Mouse (Mus musculus) midbrain, embryonic 14.5 days (tissue): ENCODE data around the gene Ppp1r15a. TPM values are rescaled to one million over a fixed set of nuclear protein-coding genes. Genes with fewer than 3 reads are reported as not detected.

ENCODE experiments used
- ATAC-seq: fragments of 200-750 bp; cut with Nextera tagmentation; 2 replicates; pipeline ENCODE4 v1.8.0; 2017; ENCODE audit warnings: moderate number of reproducible peaks, moderate library complexity; ENCODE audit not compliant: low FRiP score, low TSS enrichment
- DNase-seq: peaks from one replicate; pipeline ENCODE4 v3.0.0-alpha.2; 2015
- H3K27ac ChIP-seq: fragments of 300-500 bp; sonication (generic); replicated peaks from 2 replicates; pipeline ENCODE4 v1.5.1; 2014; ENCODE audit warnings: mild to moderate bottlenecking, low read depth, low read length, moderate library complexity
- H3K27me3 ChIP-seq: fragments of 300-500 bp; sonication (generic); 2 replicates; pipeline ENCODE4 v1.6.1; 2014; ENCODE audit warnings: low read length, control low read depth, mixed read lengths; ENCODE audit not compliant: control insufficient read depth, insufficient read depth
- H3K36me3 ChIP-seq: fragments of 300-500 bp; sonication (generic); 2 replicates; pipeline ENCODE4 v1.6.1; 2014; ENCODE audit warnings: low read length, control low read depth; ENCODE audit not compliant: control insufficient read depth, insufficient read depth
- H3K4me1 ChIP-seq: fragments of 300-500 bp; sonication (generic); 2 replicates; pipeline ENCODE4 v1.6.1; 2014; ENCODE audit warnings: mild to moderate bottlenecking, antibody characterized with exemption, low read length, control low read depth; ENCODE audit not compliant: control insufficient read depth, insufficient read depth
- H3K4me2 ChIP-seq: fragments of 300-500 bp; sonication (generic); 2 replicates; pipeline ENCODE4 v1.6.1; 2014; ENCODE audit warnings: mild to moderate bottlenecking, low read length, moderate library complexity
- H3K4me3 ChIP-seq: fragments of 300-500 bp; sonication (generic); replicated peaks from 2 replicates; pipeline ENCODE4 v1.5.1; 2014; ENCODE audit warnings: low read depth, low read length
- H3K9ac ChIP-seq: fragments of 300-500 bp; sonication (generic); replicated peaks from 2 replicates; pipeline ENCODE4 v1.6.1; 2014; ENCODE audit warnings: mild to moderate bottlenecking, low read length, moderate library complexity
- H3K9me3 ChIP-seq: fragments of 300-500 bp; sonication (generic); 2 replicates; pipeline ENCODE4 v1.6.1; 2016; ENCODE audit warnings: low read length, control low read depth, mixed read lengths; ENCODE audit not compliant: control insufficient read depth
- WGBS: fragments of 180-500 bp; shearing (Covaris S2); extraction: QIAGEN DNeasy Blood & Tissue Kit; methylation state at CpG from one replicate; pipeline ENCODE4 v1.1.7; 2014; 5-methylcytosine and 5-hydroxymethylcytosine counted together
- polyA plus RNA-seq: library from polyadenylated mRNA; unstranded; fragments of >200 nt; fragmentation: Nextera tagmentation; extraction: Ambion mirVana; gene quantifications from 2 replicates; pipeline ENCODE4 v1.2.1, GENCODE M21; 2014

Ppp1r15a gene
- polyA plus RNA-seq, 1 experiment from 2014 or later, result 10.2 TPM

GRCm38 (mm10) chr7:45554744-45555143 lies 28.7 kb upstream of the Ppp1r15a start, which contains the start of gene Hsd17b14:
TSS of gene Hsd17b14 (plus strand) at chr7:45554893.
- Histone ChIP-seq H3K4me2 (no peak within 1 kb of the TSS), H3K9me3 (no peaks in the 10 kb centered on the region), H3K27me3 (no peaks in the 10 kb centered on the region), H3K4me3 (no peak within 1 kb of the TSS), H3K27ac (no peak within 1 kb of the TSS), H3K36me3 (no peaks in the 10 kb centered on the region), H3K4me1 (no peaks in the 10 kb centered on the region), H3K9ac (no peak within 1 kb of the TSS)
- ATAC-seq, result no peak
- DNase-seq, result no peak
- 37% methylated on average over 8 of the region's 8 CpGs for WGBS

- no peaks in the 10 kb centered on the region for H3K4me1 ChIP-seq
- no peaks in the 10 kb centered on the region for H3K36me3 ChIP-seq
- H3K4me2 ChIP-seq, result no peak overlapping the region
- 93% methylated on average over 2 of the region's 2 CpGs for WGBS
- no peak overlapping the region for H3K4me3 ChIP-seq
- H3K9me3 ChIP-seq, result no peaks in the 10 kb centered on the region
- no peak for DNase-seq
- no peak for ATAC-seq
- no peak overlapping the region for H3K9ac ChIP-seq
- H3K27me3 ChIP-seq, result no peaks in the 10 kb centered on the region
- no peak overlapping the region for H3K27ac ChIP-seq
Measured at GRCm38 (mm10) chr7:45553990-45554389, 27.9 kb upstream of the Ppp1r15a start.

- Histone ChIP-seq H3K4me3 (no peak overlapping the region), H3K36me3 (no peaks in the 10 kb centered on the region), H3K9me3 (no peaks in the 10 kb centered on the region), H3K9ac (no peak overlapping the region), H3K4me1 (no peaks in the 10 kb centered on the region), H3K27ac (no peak overlapping the region), H3K27me3 (no peaks in the 10 kb centered on the region), H3K4me2 (no peak overlapping the region)
- DNase-seq, result no peak
- 75% methylated on average over 8 of the region's 8 CpGs for WGBS
- ATAC-seq, result no peak
Measured at GRCm38 (mm10) chr7:45553519-45553918, 27.5 kb upstream of the Ppp1r15a start.

- ATAC-seq, result no peak
- DNase-seq, result no peak
- WGBS, result 83% methylated on average over 8 of the region's 8 CpGs
- H3K9ac ChIP-seq, result no peak overlapping the region
- no peak overlapping the region for H3K4me2 ChIP-seq
- no peaks in the 10 kb centered on the region for H3K27me3 ChIP-seq
- no peaks in the 10 kb centered on the region for H3K9me3 ChIP-seq
- H3K4me3 ChIP-seq, result no peak overlapping the region
- no peak overlapping the region for H3K27ac ChIP-seq
- no peaks in the 10 kb centered on the region for H3K36me3 ChIP-seq
- no peaks in the 10 kb centered on the region for H3K4me1 ChIP-seq
Measured at GRCm38 (mm10) chr7:45551512-45551883, 25.4 kb upstream of the Ppp1r15a start.

- Histone ChIP-seq H3K4me2 (no peak overlapping the region), H3K27ac (no peak overlapping the region), H3K9me3 (no peaks in the 10 kb centered on the region), H3K4me3 (no peak overlapping the region), H3K36me3 (no peaks in the 10 kb centered on the region), H3K27me3 (no peaks in the 10 kb centered on the region), H3K4me1 (no peaks in the 10 kb centered on the region), H3K9ac (no peak overlapping the region)
- DNase-seq (no peak), ATAC-seq (no peak)
- WGBS, result 78% methylated on average over 11 of the region's 11 CpGs
Measured at GRCm38 (mm10) chr7:45550821-45551511, 24.9 kb upstream of the Ppp1r15a start.

- no peak for DNase-seq
- Histone ChIP-seq H3K4me2 (no peak overlapping the region), H3K9me3 (no peaks in the 10 kb centered on the region), H3K4me3 (no peak overlapping the region), H3K27ac (no peak overlapping the region), H3K4me1 (no peaks in the 10 kb centered on the region), H3K36me3 (no peaks in the 10 kb centered on the region), H3K9ac (no peak overlapping the region), H3K27me3 (no peaks in the 10 kb centered on the region)
- ATAC-seq, result no peak
- 88% methylated on average over 16 of the region's 16 CpGs for WGBS
Measured at GRCm38 (mm10) chr7:45549641-45550436, 23.8 kb upstream of the Ppp1r15a start.

GRCm38 (mm10) chr7:45544525-45544924 lies 18.5 kb upstream of the Ppp1r15a start:
- WGBS, result 88% methylated on average over 1 of the region's 1 CpGs
- ATAC-seq, result no peak
- no peaks in the 10 kb centered on the region for H3K36me3 ChIP-seq
- H3K9me3 ChIP-seq, result no peaks in the 10 kb centered on the region
- no peak overlapping the region for H3K9ac ChIP-seq
- no peaks in the 10 kb centered on the region for H3K4me1 ChIP-seq
- no peaks in the 10 kb centered on the region for H3K27me3 ChIP-seq
- no peak overlapping the region for H3K4me3 ChIP-seq
- no peak overlapping the region for H3K27ac ChIP-seq
- no peak overlapping the region for H3K4me2 ChIP-seq
- DNase-seq, result no peak

- Histone ChIP-seq H3K4me1 (peaks cover 6% of the 10 kb centered on the region; the same call in 1 of the 2 replicates), H3K36me3 (no peaks in the 10 kb centered on the region), H3K27me3 (no peaks in the 10 kb centered on the region), H3K9me3 (no peaks in the 10 kb centered on the region), H3K4me3 (no peak overlapping the region), H3K9ac (no peak overlapping the region), H3K4me2 (no peak overlapping the region), H3K27ac (no peak overlapping the region)
- 71% methylated on average over 2 of the region's 2 CpGs for WGBS
- DNase-seq (no peak), ATAC-seq (no peak)
Measured at GRCm38 (mm10) chr7:45540213-45540612, 14.1 kb upstream of the Ppp1r15a start.

- ATAC-seq, result no peak
- peaks cover 6% of the 10 kb centered on the region; the same call in 1 of the 2 replicates for H3K4me1 ChIP-seq
- no peak overlapping the region; the same call in 1 of the 2 replicates for H3K4me2 ChIP-seq
- no peaks in the 10 kb centered on the region for H3K9me3 ChIP-seq
- 84% methylated on average over 3 of the region's 3 CpGs for WGBS
- H3K27ac ChIP-seq, result no peak overlapping the region
- no peaks in the 10 kb centered on the region for H3K36me3 ChIP-seq
- no peaks in the 10 kb centered on the region for H3K27me3 ChIP-seq
- no peak for DNase-seq
- peak overlapping the region; percentile 54; the same call in 1 of the 2 replicates for H3K4me3 ChIP-seq
- no peak overlapping the region for H3K9ac ChIP-seq
Measured at GRCm38 (mm10) chr7:45539095-45539494, 13.0 kb upstream of the Ppp1r15a start.
